Mouse (Mus musculus) gastrocnemius, adult 18-20 months (tissue): ENCODE results near the gene Dppa5a. TPM values are rescaled to one million over a fixed set of nuclear protein-coding genes. Genes with fewer than 3 reads are reported as not detected.
"Not testable (repeated sequence)": the region's sequence is repeated elsewhere in the genome, so short reads cannot be mapped to it uniquely, and the experiment has no call there.

Experiments
- DNase-seq: peaks from one replicate; pipeline ENCODE4 v3.0.0; 2021; ENCODE audit warnings: low spot score
- long read RNA-seq, 2 experiments: library from polyadenylated mRNA; stranded (forward); transcript quantifications; one replicate each; pipeline ENCODE4 v2.0.0; 2021
- total RNA-seq, 2 experiments: library from RNA; stranded (reverse); gene quantifications; 2 replicates each; pipeline ENCODE4 v1.2.3; 2021

The Dppa5a gene
- total RNA-seq = not detected
- long read RNA-seq, experiment 1 = 0 reads
- long read RNA-seq, experiment 2 = 0 reads

DNA sequence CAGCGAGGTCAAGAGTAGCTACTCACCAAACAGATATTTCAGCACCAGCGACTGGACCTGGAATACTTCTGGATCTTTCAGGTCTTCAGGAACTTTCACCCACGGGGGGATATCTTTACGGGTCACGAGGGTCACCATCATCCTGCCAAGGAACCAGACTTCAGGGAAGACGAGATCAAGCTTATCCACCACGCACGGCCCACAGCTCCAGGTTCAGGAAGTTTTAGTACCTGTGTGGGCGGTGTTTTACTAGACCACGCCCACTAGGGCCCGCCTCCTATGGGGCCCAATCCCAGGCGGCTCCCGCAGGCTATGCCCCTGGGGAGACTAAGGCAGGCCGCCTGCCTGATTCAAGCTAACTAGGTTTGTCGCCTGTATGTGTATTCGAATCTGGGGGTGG is at the start of gene Dppa5a:
TSS of gene Dppa5a (minus strand) at position 219 of the 400 bp plus-strand sequence.
- DNase-seq = not testable (repeated sequence)

DNA sequence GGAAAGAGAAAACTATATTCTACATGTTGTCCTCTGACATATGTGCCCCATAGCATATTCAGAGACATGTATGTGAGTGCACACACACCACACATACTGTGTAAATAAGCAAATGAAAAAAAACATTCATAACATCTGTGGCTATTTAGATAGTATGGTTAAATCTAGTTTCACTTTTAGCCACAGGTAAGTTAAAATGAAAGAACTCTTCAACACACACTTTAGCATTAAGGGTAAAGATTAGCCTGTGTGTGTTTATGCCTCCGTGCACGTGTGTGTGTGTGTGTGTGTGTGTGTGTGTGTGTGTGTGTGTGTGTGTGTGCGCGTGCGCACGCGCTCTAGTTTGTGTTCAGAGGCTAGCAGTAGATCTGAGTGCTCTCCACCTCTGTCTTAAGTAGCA is 33.6 kb upstream of the Dppa5a start:
- no peak for DNase-seq

DNA sequence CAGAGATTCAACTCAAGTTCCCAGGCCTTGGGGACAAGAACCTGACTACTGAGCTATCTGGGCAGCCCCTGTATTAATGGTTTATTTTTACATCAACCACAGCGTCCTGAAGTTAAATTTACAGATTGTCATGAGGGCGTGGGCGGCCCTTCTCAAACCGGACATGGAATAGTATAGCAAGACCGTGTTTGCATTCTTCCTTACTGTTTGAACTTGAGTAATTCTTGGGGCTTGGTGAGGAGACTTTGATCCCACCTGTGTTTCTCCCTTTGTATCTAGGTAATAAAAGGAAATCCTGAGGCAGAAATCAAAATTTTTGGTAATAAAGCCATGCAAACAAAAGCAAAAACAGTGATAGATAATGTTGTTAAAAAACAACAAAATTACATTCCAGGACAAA is 32.6 kb upstream of the Dppa5a start:
- no peak for DNase-seq

DNA sequence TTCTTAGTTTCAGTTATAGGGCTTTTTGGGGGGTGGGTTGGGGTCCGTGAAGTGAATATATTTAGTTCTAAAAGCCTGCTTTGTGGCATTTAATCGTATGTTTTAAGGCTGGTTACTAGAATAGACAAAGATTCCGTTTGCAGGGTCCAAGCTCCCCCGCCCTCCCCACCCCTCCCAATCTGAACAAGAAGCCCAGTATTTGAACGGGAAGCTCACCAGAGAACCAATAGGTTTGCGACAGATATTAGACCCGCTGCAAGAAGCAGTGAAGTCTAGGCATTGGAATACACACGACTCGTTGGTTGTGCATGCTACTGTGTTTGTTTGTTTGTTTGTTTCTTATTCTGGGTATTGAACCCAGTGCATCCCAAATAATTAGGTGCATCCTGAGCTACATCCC is 28.5 kb upstream of the Dppa5a start:
- DNase-seq = no peak

DNA sequence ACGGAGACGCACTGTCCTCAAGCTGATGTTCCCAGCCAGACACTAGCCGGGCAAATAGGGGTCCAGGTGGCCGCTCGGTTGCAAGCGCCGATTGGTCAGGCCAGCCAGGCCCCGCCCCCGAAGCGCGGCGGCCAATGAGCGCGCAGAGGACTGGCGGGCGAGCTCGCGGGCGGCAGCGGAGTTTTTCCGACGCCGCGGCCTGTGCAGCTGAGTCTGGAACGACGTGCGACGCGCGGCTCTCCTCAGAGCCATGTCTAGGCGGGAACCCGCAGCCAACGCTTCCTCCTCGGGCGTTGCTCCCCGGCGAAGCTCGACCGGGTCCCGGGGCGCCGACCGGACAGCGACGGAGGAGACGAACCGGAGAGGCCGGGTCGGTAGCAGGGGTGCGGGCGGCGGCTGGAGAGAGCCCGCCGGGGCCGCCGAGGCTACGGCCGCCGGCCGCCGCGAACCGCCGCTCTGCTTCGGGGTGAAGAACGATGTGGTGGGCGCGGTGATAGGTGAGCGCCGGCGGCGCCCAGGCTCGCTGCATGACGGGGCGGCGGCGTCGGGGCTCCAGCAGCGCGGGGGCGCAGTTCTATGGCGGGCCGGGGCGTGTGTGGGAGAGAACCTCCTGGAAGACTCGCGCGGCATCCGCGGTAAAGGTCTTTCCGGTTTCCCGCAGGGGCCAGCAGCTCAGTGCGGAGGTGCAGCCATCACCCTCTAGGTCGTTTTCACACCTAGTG is 27.8 kb upstream of the Dppa5a start, which contains the start of gene Ddx43:
TSS of gene Ddx43 (plus strand) at position 148 of the 722 bp plus-strand sequence.
- DNase-seq = no peak

DNA sequence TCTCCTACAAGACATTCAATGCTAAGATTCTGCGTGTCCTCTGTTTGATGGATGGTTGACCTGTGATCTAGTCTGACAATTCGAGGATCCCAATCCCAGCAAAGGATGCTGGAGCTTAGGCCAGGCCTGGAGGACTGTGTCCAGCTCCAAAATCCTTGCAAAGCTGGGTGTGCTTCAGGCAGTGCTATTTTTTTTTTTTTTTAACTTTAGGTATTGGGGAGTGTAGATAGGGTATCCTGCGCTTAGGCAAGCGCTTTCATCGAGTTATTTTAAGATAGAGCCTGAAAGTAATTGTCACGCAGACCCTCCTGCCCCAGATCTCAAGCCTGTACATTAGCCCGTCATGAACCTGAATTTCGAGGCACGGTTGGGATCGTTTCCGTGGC is 27.3 kb upstream of the Dppa5a start:
- no peak for DNase-seq

DNA sequence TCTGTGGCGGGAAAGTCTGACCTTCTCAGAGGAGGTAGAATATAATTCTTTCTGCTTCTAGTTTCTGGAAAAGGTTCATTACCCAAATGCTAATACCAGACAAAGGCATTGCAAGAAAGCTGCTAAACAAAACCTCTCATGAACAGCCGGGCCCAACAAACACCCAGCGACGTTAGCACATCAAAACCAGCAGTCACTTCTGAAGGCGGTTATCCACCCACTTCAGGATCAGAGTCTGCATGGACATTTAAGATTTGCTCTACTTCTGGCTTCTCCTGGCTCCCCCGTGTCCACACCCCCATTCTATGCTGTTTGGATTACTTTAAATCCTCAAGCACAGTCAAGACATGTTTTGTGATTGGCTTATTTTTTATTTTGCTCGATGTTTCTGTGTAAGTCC is 26.6 kb upstream of the Dppa5a start:
- DNase-seq = no peak

DNA sequence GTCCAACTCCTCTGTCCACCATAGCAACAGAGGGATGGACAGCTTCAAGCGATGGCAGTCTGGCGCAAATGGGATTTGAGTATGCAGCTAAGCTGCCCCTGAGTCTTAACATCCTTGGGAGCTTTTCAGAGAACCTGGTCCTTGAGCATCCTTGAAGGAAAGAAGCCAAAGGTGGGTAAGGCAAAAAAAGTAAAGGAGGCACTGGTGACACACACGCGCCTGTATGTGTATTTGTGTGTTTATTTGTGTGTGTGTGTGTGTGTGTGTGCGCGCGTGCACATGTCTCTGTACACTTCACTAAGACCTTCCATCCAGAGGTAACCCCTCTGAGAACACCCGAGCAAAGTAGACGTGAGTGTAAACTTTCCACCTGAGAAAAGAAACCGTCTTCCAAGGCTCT is 25.8 kb upstream of the Dppa5a start:
- no peak for DNase-seq

DNA sequence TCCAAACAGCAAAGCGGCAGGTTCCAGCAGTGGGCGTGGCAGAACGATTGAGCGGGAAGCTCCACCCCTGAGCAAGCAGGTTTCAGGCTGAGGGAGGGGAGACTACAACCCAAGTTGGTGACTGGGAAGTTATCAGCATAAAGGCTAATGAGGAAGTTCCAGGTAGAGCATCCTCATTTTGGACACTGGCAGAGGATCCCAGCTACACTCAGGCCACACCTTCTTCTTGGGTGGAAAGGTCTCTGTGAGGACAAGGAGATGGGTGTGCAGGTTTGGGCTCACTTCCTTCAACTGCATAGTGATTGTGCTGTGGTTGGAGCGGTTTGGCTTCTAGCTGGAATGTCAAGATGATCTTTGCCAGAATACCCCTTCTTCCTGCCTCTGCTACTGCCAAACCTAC is 22.0 kb upstream of the Dppa5a start:
- no peak for DNase-seq

DNA sequence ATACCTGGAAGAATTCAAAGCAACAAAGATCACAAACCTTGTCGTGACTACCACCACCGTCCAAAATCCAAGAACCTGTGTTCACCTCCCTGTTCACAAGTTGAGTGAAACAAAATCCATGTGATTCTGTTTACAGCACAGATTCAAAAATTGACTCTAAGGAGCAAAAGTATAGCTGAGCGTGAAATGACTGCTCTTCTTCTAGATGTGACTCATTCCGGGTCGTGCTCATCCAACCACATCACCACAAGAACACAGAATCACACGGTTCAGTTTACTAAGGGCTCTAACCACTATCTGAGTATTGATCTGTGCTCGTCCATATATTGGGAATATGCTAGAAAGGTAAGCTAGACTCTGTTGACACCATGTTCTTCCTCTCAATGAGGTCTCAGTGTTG is 19.0 kb upstream of the Dppa5a start:
- no peak for DNase-seq

DNA sequence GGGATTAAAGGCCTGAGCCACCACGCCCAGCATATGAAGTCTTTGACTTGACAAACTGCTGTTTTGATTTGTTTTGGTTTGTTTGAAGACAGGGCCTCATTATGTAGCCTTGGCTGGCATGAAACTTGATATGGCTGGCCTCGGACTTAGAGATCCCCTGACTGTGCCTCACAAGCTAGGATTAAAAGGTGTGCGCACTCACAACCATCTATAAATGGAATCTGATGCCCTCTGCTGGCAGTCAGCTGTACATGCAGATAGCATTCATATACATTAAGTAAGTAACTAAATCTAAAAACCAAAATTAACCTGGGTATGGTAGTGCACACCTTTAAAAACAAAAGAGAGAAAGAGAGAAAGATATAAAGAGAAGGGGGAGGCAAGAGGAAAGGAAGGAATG is 17.9 kb upstream of the Dppa5a start:
- no peak for DNase-seq

DNA sequence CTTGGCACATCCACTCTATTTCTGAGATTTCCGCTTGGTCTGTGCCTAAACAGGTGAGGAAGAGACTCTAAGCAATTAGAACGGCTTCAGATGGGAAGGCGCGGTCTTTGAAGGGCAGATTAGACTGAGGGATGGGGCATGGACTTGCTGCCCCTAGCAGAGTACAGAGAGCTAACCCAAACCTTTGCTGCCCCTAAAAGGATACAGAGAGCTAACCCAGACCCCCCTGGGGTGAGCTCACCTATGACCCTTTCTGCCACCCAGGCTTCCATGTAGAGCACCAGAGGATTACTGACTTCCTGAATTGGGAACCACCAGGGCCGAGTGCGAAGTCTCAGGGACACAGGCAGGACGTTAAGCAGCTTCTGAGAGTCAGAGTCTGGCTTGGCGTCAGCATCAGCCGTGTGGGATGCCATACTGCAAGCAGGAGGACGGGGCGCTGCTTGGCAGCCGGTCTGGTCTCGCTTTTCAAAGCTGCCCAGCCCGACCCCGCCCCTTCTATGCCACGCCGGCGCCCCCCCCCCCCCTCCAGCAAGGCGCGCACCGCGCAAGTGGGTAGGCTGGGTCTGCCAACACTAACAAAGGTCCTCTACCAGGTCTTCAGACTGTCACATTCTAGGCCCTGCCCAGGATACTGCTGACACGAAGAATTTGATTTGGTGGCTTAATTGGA is 10.3 kb upstream of the Dppa5a start, which contains the start of gene Ooep:
TSS of gene Ooep (minus strand) at position 613 of the 673 bp plus-strand sequence.
- DNase-seq = no peak

DNA sequence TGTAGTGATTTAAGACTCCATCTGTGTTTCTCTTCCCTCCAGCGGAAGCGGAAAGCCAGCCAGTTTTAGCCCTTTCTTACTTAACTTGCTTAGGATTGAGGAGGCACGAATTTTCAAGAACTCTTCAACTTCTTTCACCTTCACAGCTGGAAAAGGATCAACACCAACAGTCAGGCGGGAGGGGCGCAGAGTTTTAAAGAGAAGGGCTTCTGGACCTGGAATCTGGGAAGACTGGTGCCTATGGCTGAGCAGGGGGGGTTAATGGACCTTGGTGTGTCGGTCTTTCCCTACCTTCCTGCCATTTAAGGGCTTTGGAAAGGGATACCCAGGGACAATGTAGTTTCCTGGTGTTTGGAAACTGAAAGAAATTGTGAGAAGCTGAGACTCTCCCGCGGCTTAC is 9.6 kb upstream of the Dppa5a start:
- DNase-seq = no peak

DNA sequence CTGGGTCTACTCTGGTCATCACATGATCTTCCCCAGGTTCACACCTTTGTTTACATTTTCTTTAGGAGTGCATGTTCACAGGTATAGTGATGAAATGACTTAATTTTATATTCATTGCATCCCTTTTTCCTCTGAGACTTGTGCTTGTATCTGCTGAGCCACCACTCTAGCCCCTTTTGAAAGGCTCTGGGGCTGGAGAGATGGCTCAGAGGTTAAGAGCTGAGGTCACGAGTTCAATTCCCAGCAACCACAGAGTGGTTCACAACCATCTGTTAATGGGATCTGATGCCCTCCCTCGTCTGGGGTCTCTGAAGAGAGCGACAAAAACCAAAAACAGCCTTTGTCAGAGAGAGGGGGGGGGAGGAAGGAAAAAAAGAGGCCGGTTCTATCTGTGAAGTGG is 7.5 kb upstream of the Dppa5a start:
- no peak for DNase-seq

DNA sequence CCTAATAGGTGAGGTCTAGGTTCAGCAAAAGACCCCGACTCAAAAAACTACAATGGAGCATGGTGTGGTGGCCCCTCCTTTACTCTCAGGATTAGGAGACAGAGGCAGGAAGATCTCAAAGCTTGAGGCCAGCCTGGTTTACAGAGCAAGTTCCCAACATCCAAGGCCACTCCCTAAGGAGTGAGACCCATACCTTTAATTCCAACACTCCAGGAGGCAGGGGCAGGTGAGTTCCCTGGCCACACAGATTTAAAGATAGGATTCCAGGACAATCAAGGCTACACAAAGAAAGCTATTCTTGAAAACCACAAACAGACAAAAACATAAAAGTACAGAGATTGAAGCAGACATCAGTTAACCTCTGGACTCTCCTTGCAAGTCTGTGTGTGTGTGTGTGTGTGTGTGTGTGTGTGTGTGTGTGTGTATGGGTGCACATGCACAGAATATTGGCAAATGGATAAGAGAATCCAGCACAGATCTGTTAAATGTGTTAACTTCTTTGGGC is 7.0 kb upstream of the Dppa5a start:
- no peak for DNase-seq

DNA sequence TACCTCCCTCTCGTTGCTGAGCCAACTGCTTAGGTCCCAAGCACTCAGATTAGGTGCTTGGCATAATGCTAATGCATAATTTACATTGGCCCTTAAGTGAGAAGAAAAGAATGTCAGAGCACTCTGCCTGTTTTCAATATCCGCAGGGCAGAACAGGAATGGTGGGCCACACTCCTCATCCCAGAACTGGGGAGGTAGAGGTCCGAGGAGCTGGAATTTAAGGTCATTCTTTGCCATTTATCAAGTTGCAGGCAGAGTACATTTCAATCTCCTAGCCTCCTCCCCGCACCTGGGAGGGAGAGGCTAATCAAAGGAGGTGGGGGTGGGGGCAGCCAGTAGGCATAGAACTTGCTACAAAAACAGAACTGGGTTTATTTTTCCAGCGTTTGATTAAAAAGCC is 6.4 kb upstream of the Dppa5a start:
- no peak for DNase-seq

DNA sequence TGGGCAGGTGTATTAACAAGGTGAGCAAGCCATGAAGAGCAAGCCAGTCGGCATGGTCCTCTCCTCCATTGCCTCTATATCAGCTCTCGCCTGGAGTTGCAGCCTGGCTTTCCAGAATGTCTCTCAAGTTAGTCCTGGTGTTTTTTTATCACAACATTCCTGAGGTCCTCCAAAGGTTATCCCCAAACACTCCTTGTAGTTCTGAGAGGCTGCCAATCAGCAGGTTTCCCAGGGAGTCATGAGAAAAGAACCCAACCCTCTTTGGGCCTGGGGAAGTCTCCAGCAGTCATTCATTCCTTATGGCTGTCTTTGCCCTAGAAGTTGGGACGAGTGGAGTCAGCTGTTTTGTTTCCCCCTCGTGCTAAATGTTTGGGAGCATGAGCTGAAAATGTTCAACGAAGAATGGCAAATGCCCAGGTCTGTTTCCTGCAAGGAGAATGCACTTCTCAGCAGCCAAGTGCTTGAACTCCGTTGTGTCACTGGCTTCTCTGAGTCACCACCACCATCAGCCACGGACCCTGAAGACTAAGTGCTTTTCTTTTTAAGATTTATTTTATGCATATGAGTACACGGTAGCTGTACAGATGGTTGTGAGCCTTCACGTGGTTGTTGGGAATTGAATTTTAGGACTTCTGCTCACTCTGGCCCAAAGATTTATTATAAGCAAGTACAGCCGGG is 5.0 kb upstream of the Dppa5a start:
- no peak for DNase-seq

DNA sequence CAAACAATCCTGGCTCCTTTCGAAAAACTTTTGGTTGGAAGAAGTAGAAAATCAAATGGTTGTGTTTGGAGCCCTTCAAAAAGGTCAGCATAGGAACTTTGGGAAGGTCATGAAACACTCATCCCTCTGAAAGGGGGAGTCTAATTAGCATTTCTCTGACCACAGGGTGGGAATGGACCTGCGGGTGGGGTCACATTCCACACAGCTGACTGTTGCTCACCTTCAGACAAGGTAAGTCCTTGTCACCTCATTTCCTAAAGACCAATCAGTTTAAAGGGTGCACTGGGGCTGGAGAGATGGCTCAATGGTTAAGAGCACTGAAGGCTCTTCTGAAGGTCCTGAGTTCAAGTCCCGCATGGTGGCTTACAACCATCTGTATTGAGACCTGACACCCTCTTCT is 3.5 kb upstream of the Dppa5a start:
- no peak for DNase-seq

DNA sequence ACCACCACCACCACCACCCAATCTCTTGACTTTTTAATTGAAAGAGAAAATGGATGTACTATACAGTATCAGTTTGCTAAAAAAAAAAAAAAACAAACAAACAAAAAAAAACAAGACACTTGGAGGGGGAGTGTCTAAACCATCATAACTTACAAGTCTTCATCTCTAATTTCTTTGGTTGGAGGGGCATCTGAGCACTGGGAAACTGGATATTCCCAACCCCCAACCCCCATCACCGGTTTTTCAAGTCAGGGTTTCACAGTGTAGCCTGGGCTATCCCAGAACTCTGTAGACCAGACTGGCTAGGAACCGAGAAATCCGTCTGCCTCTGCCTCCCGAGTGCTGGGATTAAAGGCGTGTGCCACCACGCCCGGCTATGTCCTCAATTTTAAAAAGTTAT is 1.8 kb upstream of the Dppa5a start:
- DNase-seq = no peak

DNA sequence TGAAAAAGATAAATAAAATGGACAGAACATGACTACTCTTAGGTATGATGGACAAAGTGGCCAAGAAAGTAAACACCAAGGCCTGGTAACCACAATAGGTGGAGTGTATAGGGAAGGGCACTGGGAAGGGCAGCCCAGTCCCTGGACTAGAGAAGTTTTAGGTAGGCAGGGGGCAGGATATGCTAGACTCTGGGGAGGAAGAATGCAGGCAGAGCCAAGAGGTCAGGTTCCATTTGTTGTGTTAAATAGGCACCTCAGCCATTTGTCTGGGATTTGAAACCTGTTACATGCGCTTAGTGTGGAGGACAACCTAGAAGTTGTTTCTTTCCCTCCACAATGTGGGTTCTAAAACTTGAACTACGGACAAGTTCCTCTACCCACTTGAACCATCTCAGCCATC is 1.4 kb upstream of the Dppa5a start:
- DNase-seq = no peak

DNA sequence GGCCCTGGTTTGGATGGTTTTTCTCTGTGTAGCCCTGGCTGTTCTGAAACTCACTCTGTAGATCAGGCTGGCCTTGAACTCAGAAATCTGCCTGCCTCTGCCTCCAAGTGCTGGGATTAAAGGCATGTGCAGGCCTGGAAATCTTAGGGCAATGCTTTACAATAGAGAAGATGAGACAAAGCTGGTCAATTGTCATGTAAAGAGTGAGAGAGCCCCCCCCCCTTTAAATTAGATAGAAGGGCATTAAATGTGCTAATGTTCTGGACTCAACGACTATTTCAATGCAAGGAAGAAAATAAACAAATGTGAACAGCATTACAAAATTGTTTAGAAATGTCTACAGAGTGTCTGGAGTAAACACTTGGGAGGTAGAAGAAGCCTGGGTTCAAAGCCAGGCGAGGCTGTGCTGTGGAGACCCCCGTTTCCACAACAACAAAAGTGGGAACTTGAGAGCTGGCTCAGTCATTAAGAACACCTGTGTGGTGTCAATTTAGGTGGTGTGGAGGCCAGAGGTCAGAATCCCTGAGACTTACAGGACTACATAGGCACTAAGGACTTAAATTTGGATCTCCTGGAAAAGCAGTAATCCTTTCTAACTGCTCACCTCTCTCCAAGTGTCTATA is 805 bp upstream of the Dppa5a start:
- DNase-seq = no peak
